Mouse (Mus musculus) testis, adult 2 months (tissue): Measurements from ENCODE around the gene Coro2a. TPM values are rescaled to one million over a fixed set of nuclear protein-coding genes. Genes with fewer than 3 reads are reported as not detected.
A peak's percentile ranks its signal among the peaks of the same experiment; 100 is the strongest.

Source experiments
- H3K27ac ChIP-seq: fragments of 200-500 bp; 2 replicates; pipeline ENCODE4 v1.5.1; 2012; ENCODE audit warnings: low read depth, low read length; ENCODE audit not compliant: control insufficient read depth, insufficient read depth
- H3K27me3 ChIP-seq: fragments of 200-500 bp; 2 replicates; pipeline ENCODE4 v1.6.1; 2012; ENCODE audit warnings: mild to moderate bottlenecking, low read length, moderate library complexity; ENCODE audit not compliant: control insufficient read depth, insufficient read depth
- H3K36me3 ChIP-seq: fragments of 200-500 bp; 2 replicates; pipeline ENCODE4 v1.6.1; 2012; ENCODE audit warnings: mild to moderate bottlenecking, low read length; ENCODE audit not compliant: control insufficient read depth, insufficient read depth
- H3K4me1 ChIP-seq: fragments of 200-500 bp; 2 replicates; pipeline ENCODE4 v1.6.1; 2012; ENCODE audit warnings: low read length; ENCODE audit not compliant: control insufficient read depth, insufficient read depth
- H3K4me3 ChIP-seq: fragments of 200-500 bp; 2 replicates; pipeline ENCODE4 v1.5.1; 2012; ENCODE audit warnings: low read depth, mild to moderate bottlenecking, low read length, moderate library complexity, mixed read lengths; ENCODE audit not compliant: control insufficient read depth
- CTCF ChIP-seq: fragments of 200-500 bp; IDR thresholded peaks from 2 replicates; pipeline ENCODE4 v1.5.1; 2012; ENCODE audit warnings: low read depth, mild to moderate bottlenecking, inconsistent platforms, low read length, moderate library complexity; ENCODE audit not compliant: control insufficient read depth, insufficient read depth, insufficient replicate concordance
- POLR2A ChIP-seq: fragments of 200-500 bp; IDR thresholded peaks from 2 replicates; pipeline ENCODE4 v1.6.1; 2012; ENCODE audit warnings: low read depth, mild to moderate bottlenecking, inconsistent platforms, low read length, moderate library complexity; ENCODE audit not compliant: control insufficient read depth
- polyA plus RNA-seq: library from polyadenylated mRNA; depleted of rRNA; stranded (reverse); fragments of >200 nt; gene quantifications from 2 replicates; pipeline ENCODE4 v1.2.3, GENCODE M21; 2012

Gene Coro2a
- polyA plus RNA-seq, 1 experiment, result 139 TPM

GRCm38 (mm10) chr4:46568169-46568568 is 33.8 kb downstream of the Coro2a start:
- H3K4me3 ChIP-seq, result no peak overlapping the region
- TF ChIP-seq CTCF (no peak), POLR2A (no peak)
- H3K27ac ChIP-seq, result no peak overlapping the region
- H3K36me3 ChIP-seq, result no peaks in the 10 kb centered on the region
- H3K4me1 ChIP-seq, result peaks cover 7% of the 10 kb centered on the region
- no peaks in the 10 kb centered on the region for H3K27me3 ChIP-seq

GRCm38 (mm10) chr4:46566931-46567671 is 34.9 kb downstream of the Coro2a start:
- H3K27me3 ChIP-seq, result no peaks in the 10 kb centered on the region
- no peak overlapping the region for H3K27ac ChIP-seq
- H3K36me3 ChIP-seq, result no peaks in the 10 kb centered on the region
- no peak overlapping the region for H3K4me3 ChIP-seq
- no peak for TF ChIP-seq CTCF
- no peak for TF ChIP-seq POLR2A
- peaks cover 9% of the 10 kb centered on the region for H3K4me1 ChIP-seq

GRCm38 (mm10) chr4:46565393-46565955 is 36.5 kb downstream of the Coro2a start:
- TF ChIP-seq POLR2A, result no peak
- no peak for TF ChIP-seq CTCF
- no peaks in the 10 kb centered on the region for H3K27me3 ChIP-seq
- H3K4me3 ChIP-seq, result peak overlapping the region; percentile 80
- no peak overlapping the region for H3K27ac ChIP-seq
- H3K36me3 ChIP-seq, result no peaks in the 10 kb centered on the region
- H3K4me1 ChIP-seq, result peaks cover 9% of the 10 kb centered on the region

GRCm38 (mm10) chr4:46564247-46564646 is 37.8 kb downstream of the Coro2a start:
- Histone ChIP-seq H3K36me3 (no peaks in the 10 kb centered on the region), H3K4me1 (peaks cover 9% of the 10 kb centered on the region), H3K27ac (no peak overlapping the region), H3K4me3 (peak overlapping the region; percentile 80), H3K27me3 (no peaks in the 10 kb centered on the region)
- TF ChIP-seq POLR2A (no peak), CTCF (no peak)

- no peaks in the 10 kb centered on the region for H3K36me3 ChIP-seq
- peaks cover 9% of the 10 kb centered on the region for H3K4me1 ChIP-seq
- no peaks in the 10 kb centered on the region for H3K27me3 ChIP-seq
- H3K27ac ChIP-seq, result no peak overlapping the region
- H3K4me3 ChIP-seq, result peak overlapping the region; percentile 80
- TF ChIP-seq CTCF, result no peak
Observed at GRCm38 (mm10) chr4:46563847-46564246, 38.2 kb downstream of the Coro2a start.

- Histone ChIP-seq H3K27me3 (no peaks in the 10 kb centered on the region), H3K4me1 (peaks cover 9% of the 10 kb centered on the region), H3K36me3 (no peaks in the 10 kb centered on the region), H3K4me3 (no peak overlapping the region; the same call in 1 of the 2 replicates), H3K27ac (no peak overlapping the region)
- no peak for TF ChIP-seq CTCF
- TF ChIP-seq POLR2A, result no peak
Observed at GRCm38 (mm10) chr4:46562841-46563240, 39.2 kb downstream of the Coro2a start.

- TF ChIP-seq POLR2A (no peak), CTCF (no peak)
- H3K27me3 ChIP-seq, result no peaks in the 10 kb centered on the region
- H3K4me3 ChIP-seq, result no peak overlapping the region
Observed at GRCm38 (mm10) chr4:46562037-46562436, 40.0 kb downstream of the Coro2a start.

More at GRCm38 (mm10) chr4:46562037-46562436, 40.0 kb downstream of the Coro2a start:
- Histone ChIP-seq H3K4me1 (peaks cover 8% of the 10 kb centered on the region), H3K27ac (no peak overlapping the region), H3K36me3 (no peaks in the 10 kb centered on the region)
